Mouse (Mus musculus): ENCODE results near the gene Gm17482. TPM values are rescaled to one million over a fixed set of nuclear protein-coding genes. Genes with fewer than 3 reads are reported as not detected.

Gm17482 gene
- polyA plus RNA-seq, 1 experiment from 2014 or later = not detected

- Histone ChIP-seq H3K4me3 (peak overlapping the region; percentile 27), H3K36me3 (no peaks in the 10 kb centered on the region), H3K27ac (no peak overlapping the region), H3K9me3 (replicated peaks) (no peaks in the 10 kb centered on the region), H3K4me1 (replicated peaks) (peaks cover 6% of the 10 kb centered on the region), H3K27me3 (peaks cover 79% of the 10 kb centered on the region), H3K4me2 (peak overlapping the region; percentile 58), H3K9ac (no peak overlapping the region)
- 0 out of 2 replicates have a peak, but pooled peaks have one; percentile 39 for ATAC-seq (replicated peaks; ENCODE audit: insufficient number of reproducible peaks, insufficient read depth, low FRiP score, low read depth)
- 5% methylated on average over 13 of the region's 13 CpGs for WGBS
Observed at GRCm38 (mm10) chr6:115251531-115251985, 24.4 kb downstream of the Gm17482 start.

GRCm38 (mm10) chr6:115252099-115252873, 25.1 kb downstream of the Gm17482 start, which contains the start of gene Timp4:
TSS of gene Timp4 (minus strand) at chr6:115252205.
- H3K36me3 ChIP-seq = no peaks in the 10 kb centered on the region
- peak within 1 kb of the TSS; percentile 27 for H3K4me3 ChIP-seq
- H3K27me3 ChIP-seq = peaks cover 73% of the 10 kb centered on the region
- H3K4me2 ChIP-seq = peak within 1 kb of the TSS; percentile 58
- H3K4me1 ChIP-seq (replicated peaks) = peaks cover 6% of the 10 kb centered on the region
- no peak within 1 kb of the TSS for H3K9ac ChIP-seq
- no peak for ATAC-seq (replicated peaks; ENCODE audit: insufficient number of reproducible peaks, insufficient read depth, low FRiP score, low read depth)
- H3K9me3 ChIP-seq (replicated peaks) = no peaks in the 10 kb centered on the region
- 32% methylated on average over 8 of the region's 10 CpGs for WGBS
- no peak within 1 kb of the TSS for H3K27ac ChIP-seq

- no peaks in the 10 kb centered on the region for H3K36me3 ChIP-seq
- no peak overlapping the region for H3K4me3 ChIP-seq
- no peak for ATAC-seq (replicated peaks; ENCODE audit: insufficient number of reproducible peaks, insufficient read depth, low FRiP score, low read depth)
- no peak overlapping the region for H3K4me2 ChIP-seq
- H3K9ac ChIP-seq = no peak overlapping the region
- H3K4me1 ChIP-seq (replicated peaks) = peaks cover 9% of the 10 kb centered on the region
- WGBS = 72% methylated on average over 3 of the region's 3 CpGs
- H3K9me3 ChIP-seq (replicated peaks) = no peaks in the 10 kb centered on the region
- no peak overlapping the region for H3K27ac ChIP-seq
- H3K27me3 ChIP-seq = peaks cover 52% of the 10 kb centered on the region
Observed at GRCm38 (mm10) chr6:115255171-115255570, 28.0 kb downstream of the Gm17482 start.

GRCm38 (mm10) chr6:115260507-115260906, 33.4 kb downstream of the Gm17482 start:
- WGBS = 54% methylated on average over 3 of the region's 3 CpGs
- Histone ChIP-seq H3K36me3 (no peaks in the 10 kb centered on the region), H3K27me3 (peaks cover 53% of the 10 kb centered on the region), H3K27ac (no peak overlapping the region), H3K9me3 (replicated peaks) (no peaks in the 10 kb centered on the region), H3K4me3 (no peak overlapping the region), H3K4me2 (no peak overlapping the region), H3K4me1 (replicated peaks) (peaks cover 3% of the 10 kb centered on the region), H3K9ac (no peak overlapping the region)
- no peak for ATAC-seq (replicated peaks; ENCODE audit: insufficient number of reproducible peaks, insufficient read depth, low FRiP score, low read depth)

- WGBS = 79% methylated on average over 5 of the region's 5 CpGs
- Histone ChIP-seq H3K4me2 (no peak overlapping the region), H3K9me3 (replicated peaks) (no peaks in the 10 kb centered on the region), H3K9ac (no peak overlapping the region), H3K36me3 (no peaks in the 10 kb centered on the region), H3K27ac (no peak overlapping the region), H3K4me3 (no peak overlapping the region), H3K27me3 (peaks cover 61% of the 10 kb centered on the region), H3K4me1 (replicated peaks) (peaks cover 9% of the 10 kb centered on the region)
- no peak for ATAC-seq (replicated peaks; ENCODE audit: insufficient number of reproducible peaks, insufficient read depth, low FRiP score, low read depth)
Observed at GRCm38 (mm10) chr6:115266791-115267190, 39.6 kb downstream of the Gm17482 start.

GRCm38 (mm10) chr6:115267916-115268315, 40.8 kb downstream of the Gm17482 start:
- ATAC-seq (replicated peaks; ENCODE audit: insufficient number of reproducible peaks, insufficient read depth, low FRiP score, low read depth) = peak; percentile 63; the same call in 1 of the 2 replicates
- H3K27ac ChIP-seq = no peak overlapping the region
- H3K27me3 ChIP-seq = peaks cover 57% of the 10 kb centered on the region
- H3K4me1 ChIP-seq (replicated peaks) = peaks cover 14% of the 10 kb centered on the region
- H3K4me3 ChIP-seq = no peak overlapping the region
- H3K4me2 ChIP-seq = no peak overlapping the region
- no peaks in the 10 kb centered on the region for H3K9me3 ChIP-seq (replicated peaks)
- no peak overlapping the region for H3K9ac ChIP-seq
- H3K36me3 ChIP-seq = no peaks in the 10 kb centered on the region
- 46% methylated on average over 2 of the region's 2 CpGs for WGBS

- Histone ChIP-seq H3K9me3 (replicated peaks) (no peaks in the 10 kb centered on the region), H3K9ac (no peak overlapping the region), H3K4me3 (no peak overlapping the region), H3K36me3 (no peaks in the 10 kb centered on the region), H3K4me2 (no peak overlapping the region), H3K4me1 (replicated peaks) (peaks cover 14% of the 10 kb centered on the region), H3K27me3 (peaks cover 54% of the 10 kb centered on the region), H3K27ac (no peak overlapping the region)
- WGBS = 86% methylated on average over 10 of the region's 10 CpGs
- ATAC-seq (replicated peaks; ENCODE audit: insufficient number of reproducible peaks, insufficient read depth, low FRiP score, low read depth) = no peak
Observed at GRCm38 (mm10) chr6:115268551-115269385, 41.6 kb downstream of the Gm17482 start.

GRCm38 (mm10) chr6:115269561-115269960, 42.4 kb downstream of the Gm17482 start:
- H3K4me2 ChIP-seq = no peak overlapping the region
- no peak overlapping the region for H3K9ac ChIP-seq
- no peak for ATAC-seq (replicated peaks; ENCODE audit: insufficient number of reproducible peaks, insufficient read depth, low FRiP score, low read depth)
- H3K4me1 ChIP-seq (replicated peaks) = peaks cover 14% of the 10 kb centered on the region
- H3K4me3 ChIP-seq = no peak overlapping the region
- no peaks in the 10 kb centered on the region for H3K36me3 ChIP-seq
- H3K27ac ChIP-seq = peak overlapping the region; percentile 25; the same call in 1 of the 2 replicates
- 53% methylated on average over 5 of the region's 5 CpGs for WGBS
- no peaks in the 10 kb centered on the region for H3K9me3 ChIP-seq (replicated peaks)
- peaks cover 47% of the 10 kb centered on the region for H3K27me3 ChIP-seq

- peak; percentile 51 for ATAC-seq (replicated peaks; ENCODE audit: insufficient number of reproducible peaks, insufficient read depth, low FRiP score, low read depth)
- no peaks in the 10 kb centered on the region for H3K9me3 ChIP-seq (replicated peaks)
- no peak overlapping the region for H3K4me2 ChIP-seq
- 43% methylated on average over 2 of the region's 2 CpGs for WGBS
- peaks cover 14% of the 10 kb centered on the region for H3K4me1 ChIP-seq (replicated peaks)
- peaks cover 43% of the 10 kb centered on the region for H3K27me3 ChIP-seq
- H3K9ac ChIP-seq = no peak overlapping the region
- no peak overlapping the region for H3K4me3 ChIP-seq
- H3K27ac ChIP-seq = peak overlapping the region; percentile 25; the same call in 1 of the 2 replicates
- no peaks in the 10 kb centered on the region for H3K36me3 ChIP-seq
Observed at GRCm38 (mm10) chr6:115270085-115270484, 42.9 kb downstream of the Gm17482 start.

- no peak for ATAC-seq (replicated peaks; ENCODE audit: insufficient number of reproducible peaks, insufficient read depth, low FRiP score, low read depth)
- Histone ChIP-seq H3K4me1 (replicated peaks) (peaks cover 14% of the 10 kb centered on the region), H3K9ac (no peak overlapping the region), H3K9me3 (replicated peaks) (no peaks in the 10 kb centered on the region), H3K4me3 (no peak overlapping the region), H3K27me3 (peaks cover 43% of the 10 kb centered on the region), H3K36me3 (no peaks in the 10 kb centered on the region), H3K27ac (0 out of 2 replicates have a peak overlapping the region, but pooled peaks have one; percentile 22), H3K4me2 (no peak overlapping the region)
- 50% methylated on average over 3 of the region's 3 CpGs for WGBS
Observed at GRCm38 (mm10) chr6:115271326-115271725, 44.2 kb downstream of the Gm17482 start.

- 7% methylated on average over 4 of the region's 4 CpGs for WGBS
- Histone ChIP-seq H3K36me3 (no peaks in the 10 kb centered on the region), H3K9me3 (replicated peaks) (no peaks in the 10 kb centered on the region), H3K4me1 (replicated peaks) (peaks cover 14% of the 10 kb centered on the region), H3K4me2 (no peak overlapping the region; the same call in 1 of the 2 replicates), H3K27me3 (peaks cover 41% of the 10 kb centered on the region), H3K9ac (no peak overlapping the region), H3K4me3 (no peak overlapping the region), H3K27ac (0 out of 2 replicates have a peak overlapping the region, but pooled peaks have one; percentile 22)
- 0 out of 2 replicates have a peak, but pooled peaks have one; percentile 47 for ATAC-seq (replicated peaks; ENCODE audit: insufficient number of reproducible peaks, insufficient read depth, low FRiP score, low read depth)
Observed at GRCm38 (mm10) chr6:115271866-115272271, 44.7 kb downstream of the Gm17482 start.
